Mouse (Mus musculus) limb, embryonic 11.5 days (tissue): Measurements from ENCODE around the gene Myo18a. TPM values are rescaled to one million over a fixed set of nuclear protein-coding genes. Genes with fewer than 3 reads are reported as not detected.

Experiments used
- ATAC-seq: fragments of 200-750 bp; cut with Nextera tagmentation; 2 replicates; pipeline ENCODE4 v1.8.0; 2017; ENCODE audit warnings: low read depth; ENCODE audit not compliant: insufficient number of reproducible peaks, low FRiP score, low TSS enrichment
- DNase-seq: peaks from one replicate; pipeline ENCODE4 v3.0.0-alpha.2; 2015; ENCODE audit warnings: low spot score
- H3K27ac ChIP-seq: fragments of 300-500 bp; sonication (generic); replicated peaks from 2 replicates; pipeline ENCODE4 v1.5.1; 2014; ENCODE audit warnings: low read depth, mild to moderate bottlenecking, low read length
- H3K27me3 ChIP-seq: fragments of 300-500 bp; sonication (generic); 2 replicates; pipeline ENCODE4 v1.6.1; 2014; ENCODE audit warnings: mild to moderate bottlenecking, low read length, mixed read lengths; ENCODE audit not compliant: control insufficient read depth, insufficient read depth
- H3K36me3 ChIP-seq: fragments of 300-500 bp; sonication (generic); 2 replicates; pipeline ENCODE4 v1.6.1; 2014; ENCODE audit warnings: mild to moderate bottlenecking, low read length, moderate library complexity, mixed read lengths; ENCODE audit not compliant: control insufficient read depth, insufficient read depth
- H3K4me1 ChIP-seq: fragments of 300-500 bp; sonication (generic); 2 replicates; pipeline ENCODE4 v1.6.1; 2014; ENCODE audit warnings: low read length, mixed read lengths; ENCODE audit not compliant: control insufficient read depth, insufficient read depth
- H3K4me2 ChIP-seq: fragments of 300-500 bp; sonication (generic); 2 replicates; pipeline ENCODE4 v1.6.1; 2014; ENCODE audit warnings: low read depth, mild to moderate bottlenecking, moderate library complexity; ENCODE audit not compliant: severe bottlenecking
- H3K4me3 ChIP-seq: fragments of 300-500 bp; sonication (generic); 2 replicates; pipeline ENCODE4 v1.5.1; 2014; ENCODE audit warnings: low read depth, low read length
- H3K9ac ChIP-seq: fragments of 300-500 bp; sonication (generic); 2 replicates; pipeline ENCODE4 v1.6.1; 2014; ENCODE audit warnings: mild to moderate bottlenecking, low read length
- H3K9me3 ChIP-seq: fragments of 300-500 bp; sonication (generic); 2 replicates; pipeline ENCODE4 v1.6.1; 2016; ENCODE audit warnings: low read length; ENCODE audit not compliant: control insufficient read depth
- WGBS: fragments of 180-500 bp; shearing (Covaris S2); extraction: QIAGEN DNeasy Blood & Tissue Kit; methylation state at CpG from one replicate; pipeline ENCODE4 v1.1.7; 2014; 5-methylcytosine and 5-hydroxymethylcytosine counted together
- polyA plus RNA-seq: library from polyadenylated mRNA; unstranded; fragments of >200 nt; fragmentation: Nextera tagmentation; extraction: Ambion mirVana; gene quantifications from 2 replicates; pipeline ENCODE4 v1.2.1, GENCODE M21; 2014

Myo18a gene
- polyA plus RNA-seq, 1 experiment from 2014 or later: 17.1 TPM

DNA sequence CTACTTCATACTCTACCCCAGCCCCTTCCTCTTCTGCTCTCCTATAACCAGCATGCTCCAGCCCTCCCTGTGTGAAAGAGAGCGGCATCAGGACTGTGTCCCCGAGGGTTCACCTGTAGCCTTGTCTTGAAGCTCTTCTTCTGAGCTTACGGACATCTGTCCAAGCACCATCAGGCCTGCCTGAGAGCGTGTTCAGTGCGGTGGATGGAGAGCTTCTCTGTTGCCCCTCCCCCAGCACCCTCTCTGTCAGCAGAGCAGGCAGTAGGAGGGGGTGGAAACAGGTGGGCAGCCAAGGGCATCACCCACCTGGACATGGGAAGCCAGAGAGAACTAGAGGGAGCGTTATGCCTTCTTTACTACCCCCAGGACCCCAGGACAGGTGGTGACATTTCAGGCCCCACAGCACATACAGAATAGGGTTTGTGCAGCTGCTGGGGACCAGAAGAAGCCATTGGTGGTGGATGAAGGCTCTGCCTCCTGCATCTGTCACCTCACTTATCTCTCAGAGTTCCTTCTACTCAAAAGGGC, 88.5 kb downstream of the Myo18a start:
- Histone ChIP-seq H3K4me3 (no peak overlapping the region), H3K27ac (no peak overlapping the region), H3K4me1 (peaks cover 11% of the 10 kb centered on the region), H3K9me3 (no peaks in the 10 kb centered on the region), H3K36me3 (peaks cover 12% of the 10 kb centered on the region), H3K9ac (no peak overlapping the region), H3K27me3 (0 out of 2 replicates have a peak, but pooled peaks cover 9% of the 10 kb centered on the region), H3K4me2 (no peak overlapping the region)
- DNase-seq: no peak
- no peak for ATAC-seq
- 80% methylated on average over 6 of the region's 6 CpGs for WGBS

DNA sequence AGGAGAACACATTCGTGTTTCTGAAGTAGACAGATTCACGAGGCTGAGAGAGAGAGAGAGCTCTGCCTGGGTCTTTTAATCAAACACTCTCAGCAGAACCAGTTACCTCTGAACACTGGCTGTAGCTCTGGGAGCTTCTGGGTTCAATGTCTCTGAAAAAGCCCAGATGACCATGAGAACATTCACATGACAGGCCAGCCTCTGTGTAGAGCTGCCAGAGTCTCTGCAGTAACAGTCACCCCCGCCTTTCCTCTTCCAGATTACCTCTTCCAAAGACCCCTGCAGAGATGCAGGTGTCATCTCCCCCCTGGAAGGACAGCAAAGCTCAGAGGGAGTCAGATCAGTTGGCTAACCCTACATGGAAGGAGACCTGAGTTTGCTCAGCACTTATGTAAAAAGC, 89.1 kb downstream of the Myo18a start:
- no peak overlapping the region for H3K9ac ChIP-seq
- H3K36me3 ChIP-seq: peaks cover 12% of the 10 kb centered on the region
- no peak overlapping the region for H3K4me3 ChIP-seq
- H3K4me1 ChIP-seq: peaks cover 11% of the 10 kb centered on the region
- no peaks in the 10 kb centered on the region for H3K9me3 ChIP-seq
- no peak overlapping the region for H3K4me2 ChIP-seq
- 54% methylated on average over 3 of the region's 3 CpGs for WGBS
- no peak overlapping the region for H3K27ac ChIP-seq
- H3K27me3 ChIP-seq: 0 out of 2 replicates have a peak, but pooled peaks cover 9% of the 10 kb centered on the region
- DNase-seq: no peak
- ATAC-seq: no peak

DNA sequence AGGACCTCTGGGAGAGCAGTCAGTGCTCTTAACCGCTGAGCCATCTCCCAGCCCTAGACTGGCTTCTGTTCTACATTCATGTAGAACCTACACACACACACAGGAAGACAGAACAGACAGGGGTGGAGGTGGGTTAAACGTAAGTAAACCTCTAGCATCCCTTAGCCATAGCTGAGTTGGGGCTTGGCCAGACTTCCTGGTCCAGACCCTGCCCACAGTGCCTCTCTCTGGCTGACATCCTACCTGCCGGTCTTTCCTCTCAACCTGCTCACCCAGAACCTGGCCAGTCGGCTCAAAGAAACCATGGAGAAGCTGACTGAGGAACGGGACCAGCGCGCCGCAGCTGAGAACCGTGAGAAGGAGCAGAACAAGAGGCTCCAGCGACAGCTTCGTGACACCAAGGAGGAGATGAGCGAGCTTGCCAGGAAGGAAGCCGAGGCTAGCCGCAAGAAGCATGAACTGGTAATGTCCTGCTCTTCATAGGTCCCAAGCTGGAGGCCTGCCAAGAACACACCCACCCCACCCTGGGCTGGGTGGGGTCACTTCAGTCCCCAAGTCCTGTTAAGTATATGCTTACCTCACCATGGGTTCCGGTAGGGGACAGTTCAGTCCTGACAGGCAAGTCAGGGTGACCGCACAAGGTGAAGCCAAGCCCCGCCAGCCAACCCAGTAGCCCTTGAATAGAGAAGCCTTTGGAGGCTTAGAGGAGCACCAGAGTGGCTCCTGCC, 90.1 kb downstream of the Myo18a start:
- Histone ChIP-seq H3K4me2 (no peak overlapping the region), H3K27me3 (peaks cover 10% of the 10 kb centered on the region; the same call in 1 of the 2 replicates), H3K4me3 (no peak overlapping the region), H3K9me3 (no peaks in the 10 kb centered on the region), H3K9ac (no peak overlapping the region), H3K27ac (no peak overlapping the region), H3K4me1 (peaks cover 11% of the 10 kb centered on the region), H3K36me3 (peaks cover 5% of the 10 kb centered on the region)
- DNase-seq (no peak), ATAC-seq (no peak)
- 90% methylated on average over 17 of the region's 17 CpGs for WGBS

DNA sequence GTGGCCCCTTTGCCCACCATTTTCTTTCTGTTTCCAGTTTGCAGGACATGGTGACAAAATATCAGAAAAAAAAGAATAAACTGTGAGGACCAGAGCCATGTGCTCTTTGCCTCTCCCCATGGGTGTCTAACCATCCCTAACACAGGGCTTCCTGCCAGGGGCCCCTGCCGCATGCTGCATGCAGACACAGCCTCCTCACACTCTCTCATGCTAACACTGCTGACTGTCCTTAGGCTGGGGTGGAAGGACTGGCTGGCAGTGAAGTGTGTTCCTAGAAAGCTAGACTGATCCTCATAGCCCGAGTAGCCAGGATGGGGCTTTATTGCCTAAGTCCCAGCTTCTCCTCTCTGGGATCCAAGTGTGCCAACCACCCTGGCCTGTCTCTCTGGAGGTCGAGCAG, 91.6 kb downstream of the Myo18a start:
- no peak overlapping the region for H3K4me3 ChIP-seq
- H3K4me2 ChIP-seq: no peak overlapping the region
- H3K9ac ChIP-seq: no peak overlapping the region
- H3K36me3 ChIP-seq: peaks cover 5% of the 10 kb centered on the region
- H3K27me3 ChIP-seq: peaks cover 23% of the 10 kb centered on the region
- DNase-seq (no peak), ATAC-seq (no peak)
- H3K27ac ChIP-seq: no peak overlapping the region
- WGBS: 63% methylated on average over 3 of the region's 3 CpGs
- H3K4me1 ChIP-seq: peaks cover 11% of the 10 kb centered on the region
- no peaks in the 10 kb centered on the region for H3K9me3 ChIP-seq

DNA sequence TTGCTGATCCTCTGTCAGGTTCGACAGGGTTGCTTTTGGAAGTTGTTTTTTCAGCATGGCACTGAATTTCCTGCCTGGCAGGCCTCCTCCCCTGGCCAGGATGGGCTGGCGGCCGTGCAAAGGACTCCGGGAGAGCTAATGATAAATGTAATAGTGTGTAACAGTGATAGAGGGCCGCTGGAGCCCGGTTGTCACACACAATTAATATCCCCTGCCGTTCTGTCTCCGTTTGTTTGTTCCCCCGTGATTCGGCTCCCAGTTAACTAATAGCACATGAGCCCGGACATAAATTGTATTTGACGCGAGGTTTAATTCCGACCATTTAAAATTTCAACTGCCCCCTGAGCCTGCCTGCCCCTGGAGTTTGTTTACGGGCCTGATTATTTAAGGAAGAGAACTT, 92.3 kb downstream of the Myo18a start:
- no peak for ATAC-seq
- Histone ChIP-seq H3K36me3 (peaks cover 5% of the 10 kb centered on the region), H3K4me1 (peaks cover 11% of the 10 kb centered on the region), H3K9me3 (no peaks in the 10 kb centered on the region), H3K27ac (no peak overlapping the region), H3K4me2 (no peak overlapping the region), H3K9ac (no peak overlapping the region), H3K4me3 (no peak overlapping the region), H3K27me3 (peaks cover 30% of the 10 kb centered on the region)
- DNase-seq: no peak
- WGBS: 15% methylated on average over 15 of the region's 15 CpGs

DNA sequence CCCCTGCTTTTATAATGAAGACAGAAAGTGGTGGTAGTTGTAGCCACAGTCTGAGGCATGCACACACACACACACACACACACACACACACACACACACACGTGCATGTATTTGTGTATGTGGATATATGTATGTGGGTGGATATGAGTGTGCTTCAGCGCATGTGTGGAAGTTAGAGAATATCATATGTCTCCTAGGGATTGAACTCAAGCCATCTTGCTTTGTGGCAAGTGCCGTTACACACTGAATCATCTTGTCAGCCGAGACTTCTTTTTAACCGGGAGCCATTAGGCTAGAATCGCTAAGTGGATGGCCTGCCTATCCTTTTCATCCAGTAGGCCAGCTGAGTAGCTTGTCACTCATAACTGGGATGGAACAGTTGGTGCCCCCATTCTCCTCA, 94.0 kb downstream of the Myo18a start:
- Histone ChIP-seq H3K4me1 (peaks cover 8% of the 10 kb centered on the region), H3K27ac (no peak overlapping the region), H3K36me3 (peaks cover 5% of the 10 kb centered on the region), H3K9me3 (no peaks in the 10 kb centered on the region), H3K9ac (no peak overlapping the region), H3K4me2 (no peak overlapping the region), H3K4me3 (no peak overlapping the region), H3K27me3 (peaks cover 38% of the 10 kb centered on the region)
- WGBS: 89% methylated on average over 6 of the region's 6 CpGs
- no peak for DNase-seq
- ATAC-seq: no peak

DNA sequence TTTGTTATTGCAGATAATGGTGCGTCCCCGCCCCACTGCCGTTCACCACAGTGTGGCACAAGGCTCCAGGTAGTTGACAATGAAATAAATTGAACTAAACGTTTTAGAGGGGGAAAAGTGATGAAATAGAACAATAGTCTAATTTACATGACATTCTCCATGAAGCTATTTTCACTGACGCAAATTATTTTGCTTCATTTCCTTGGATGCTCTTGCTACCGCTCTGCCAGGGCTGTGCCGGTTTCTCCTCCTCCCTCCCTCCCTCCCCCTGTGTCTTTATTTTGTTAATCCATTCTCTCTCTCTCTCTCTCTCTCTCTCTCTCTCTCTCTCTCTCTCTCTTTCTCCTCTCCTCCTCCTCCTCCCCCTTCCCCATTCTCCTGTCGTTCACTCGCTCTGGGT, 95.5 kb downstream of the Myo18a start:
- H3K27ac ChIP-seq: no peak overlapping the region
- ATAC-seq (no peak), DNase-seq (no peak)
- H3K9ac ChIP-seq: no peak overlapping the region
- peaks cover 38% of the 10 kb centered on the region for H3K27me3 ChIP-seq
- H3K36me3 ChIP-seq: peaks cover 2% of the 10 kb centered on the region
- no peaks in the 10 kb centered on the region for H3K9me3 ChIP-seq
- no peak overlapping the region for H3K4me2 ChIP-seq
- H3K4me3 ChIP-seq: no peak overlapping the region
- H3K4me1 ChIP-seq: peaks cover 8% of the 10 kb centered on the region
- 42% methylated on average over 9 of the region's 9 CpGs for WGBS

DNA sequence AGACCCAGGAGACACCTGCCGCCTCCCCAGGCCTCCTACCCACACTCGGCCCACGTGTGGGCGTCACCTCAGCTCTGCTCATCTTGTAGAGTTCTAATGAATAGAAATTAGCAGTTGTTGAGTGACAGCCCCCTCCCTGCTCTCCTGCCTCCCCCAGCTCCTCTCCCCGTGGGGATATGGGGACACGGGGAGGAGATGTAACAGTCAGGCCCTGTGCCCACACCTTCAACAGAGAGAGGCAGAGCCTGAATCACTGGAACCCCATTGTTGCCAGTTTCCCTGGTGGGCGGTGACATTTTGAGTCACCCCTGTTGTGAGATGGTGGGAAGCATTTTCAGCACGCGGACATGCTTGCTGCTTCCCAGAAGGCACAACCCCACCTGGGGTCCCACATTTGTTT, 97.9 kb downstream of the Myo18a start:
- no peak for DNase-seq
- no peak for ATAC-seq
- WGBS: 75% methylated on average over 9 of the region's 9 CpGs
- Histone ChIP-seq H3K27me3 (peaks cover 35% of the 10 kb centered on the region), H3K9me3 (no peaks in the 10 kb centered on the region), H3K4me2 (no peak overlapping the region), H3K27ac (no peak overlapping the region), H3K36me3 (peaks cover 5% of the 10 kb centered on the region; the same call in 1 of the 2 replicates), H3K4me1 (peaks cover 9% of the 10 kb centered on the region; the same call in 1 of the 2 replicates), H3K9ac (no peak overlapping the region), H3K4me3 (no peak overlapping the region)
